Mouse (Mus musculus): ENCODE data around the gene Ubap1l. TPM values are rescaled to one million over a fixed set of nuclear protein-coding genes. Genes with fewer than 3 reads are reported as not detected.

Gene Ubap1l
- polyA plus RNA-seq, 1 experiment from 2014 or later, result 3.0 TPM

GRCm38 (mm10) chr9:65365721-65366120 is 4.9 kb downstream of the Ubap1l start:
- Histone ChIP-seq H3K27ac (ENCODE audit: low read depth, low read length) (no peak overlapping the region), H3K4me3 (ENCODE audit: low read length) (no peak overlapping the region), H3K27me3 (replicated peaks; ENCODE audit: control insufficient read depth, insufficient read depth, low read length) (no peaks in the 10 kb centered on the region), H3K36me3 (ENCODE audit: control insufficient read depth, insufficient read depth, low read length) (peaks cover 11% of the 10 kb centered on the region), H3K4me1 (ENCODE audit: control insufficient read depth, insufficient read depth, low read depth, low read length) (no peaks in the 10 kb centered on the region), H3K9ac (ENCODE audit: low read depth, low read length) (no peak overlapping the region), H3K9me3 (ENCODE audit: control insufficient read depth, low read length) (no peaks in the 10 kb centered on the region), H3K4me2 (ENCODE audit: low read length) (no peak overlapping the region)
- WGBS, result 90% methylated on average over 7 of the region's 7 CpGs
- ATAC-seq, result no peak

DNA sequence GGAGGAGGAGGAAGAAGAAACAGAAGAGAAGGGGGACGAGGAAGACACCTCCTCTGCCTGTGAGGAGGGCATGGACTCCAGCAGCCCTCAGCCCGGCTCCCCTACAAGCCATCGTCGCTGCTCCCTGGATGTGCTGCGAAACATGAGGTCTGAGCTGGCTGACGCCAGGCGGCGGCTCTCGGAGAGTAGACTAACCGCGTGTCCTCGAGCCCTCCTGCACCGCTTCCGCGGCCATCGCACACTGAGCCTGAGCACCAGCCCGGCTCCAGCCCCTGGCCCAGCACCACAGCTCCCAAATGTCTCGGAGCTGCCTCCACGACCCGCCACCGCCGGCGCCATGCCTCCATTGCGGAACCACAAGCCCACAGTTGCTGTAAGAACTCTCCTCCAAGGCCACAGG is 10.9 kb downstream of the Ubap1l start:
- no peak overlapping the region for H3K27ac ChIP-seq (ENCODE audit: low read depth, low read length)
- H3K9me3 ChIP-seq (ENCODE audit: control insufficient read depth, low read length), result no peaks in the 10 kb centered on the region
- H3K9ac ChIP-seq (ENCODE audit: low read depth, low read length), result no peak overlapping the region
- no peak overlapping the region for H3K4me3 ChIP-seq (ENCODE audit: low read length)
- no peak overlapping the region for H3K4me2 ChIP-seq (ENCODE audit: low read length)
- 83% methylated on average over 24 of the region's 24 CpGs for WGBS
- no peak for ATAC-seq
- peaks cover 13% of the 10 kb centered on the region for H3K36me3 ChIP-seq (ENCODE audit: control insufficient read depth, insufficient read depth, low read length)
- no peaks in the 10 kb centered on the region for H3K4me1 ChIP-seq (ENCODE audit: control insufficient read depth, insufficient read depth, low read depth, low read length)
- no peaks in the 10 kb centered on the region for H3K27me3 ChIP-seq (replicated peaks; ENCODE audit: control insufficient read depth, insufficient read depth, low read length)

DNA sequence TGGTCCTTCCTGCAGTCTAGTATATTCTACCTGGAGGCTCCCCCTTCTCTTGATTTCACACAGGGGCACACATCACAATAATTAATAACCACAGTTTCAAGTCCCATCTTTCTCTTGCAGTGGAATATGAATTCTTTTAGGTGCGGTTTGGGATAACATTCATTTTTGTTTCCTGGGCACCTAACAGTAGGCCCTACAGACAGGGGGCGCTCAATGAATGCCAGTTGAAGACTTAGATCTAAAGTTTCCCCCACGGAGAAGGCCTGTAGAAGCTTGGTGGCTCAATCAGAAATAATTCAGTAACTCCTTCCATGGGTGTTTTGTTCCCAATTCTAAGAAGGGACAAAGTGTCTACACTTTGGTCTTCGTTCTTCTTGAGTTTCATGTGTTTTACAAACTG is 11.6 kb downstream of the Ubap1l start:
- WGBS, result 79% methylated on average over 4 of the region's 4 CpGs

GRCm38 (mm10) chr9:65374468-65375162 is 13.8 kb downstream of the Ubap1l start:
- Histone ChIP-seq H3K36me3 (ENCODE audit: control insufficient read depth, insufficient read depth, low read length) (peaks cover 15% of the 10 kb centered on the region), H3K9me3 (ENCODE audit: control insufficient read depth, low read length) (no peaks in the 10 kb centered on the region), H3K4me3 (ENCODE audit: low read length) (no peak overlapping the region), H3K9ac (ENCODE audit: low read depth, low read length) (no peak overlapping the region), H3K27me3 (replicated peaks; ENCODE audit: control insufficient read depth, insufficient read depth, low read length) (no peaks in the 10 kb centered on the region), H3K4me2 (ENCODE audit: low read length) (no peak overlapping the region), H3K27ac (ENCODE audit: low read depth, low read length) (no peak overlapping the region), H3K4me1 (ENCODE audit: control insufficient read depth, insufficient read depth, low read depth, low read length) (no peaks in the 10 kb centered on the region)
- 85% methylated on average over 5 of the region's 5 CpGs for WGBS
- no peak for ATAC-seq

More for the DNA sequence above, 11.6 kb downstream of the Ubap1l start:
- ATAC-seq, result no peak
- Histone ChIP-seq H3K36me3 (ENCODE audit: control insufficient read depth, insufficient read depth, low read length) (peaks cover 18% of the 10 kb centered on the region), H3K9ac (ENCODE audit: low read depth, low read length) (no peak overlapping the region), H3K27ac (ENCODE audit: low read depth, low read length) (no peak overlapping the region), H3K4me2 (ENCODE audit: low read length) (no peak overlapping the region), H3K4me1 (ENCODE audit: control insufficient read depth, insufficient read depth, low read depth, low read length) (no peaks in the 10 kb centered on the region), H3K27me3 (replicated peaks; ENCODE audit: control insufficient read depth, insufficient read depth, low read length) (no peaks in the 10 kb centered on the region), H3K9me3 (ENCODE audit: control insufficient read depth, low read length) (no peaks in the 10 kb centered on the region), H3K4me3 (ENCODE audit: low read length) (no peak overlapping the region)

DNA sequence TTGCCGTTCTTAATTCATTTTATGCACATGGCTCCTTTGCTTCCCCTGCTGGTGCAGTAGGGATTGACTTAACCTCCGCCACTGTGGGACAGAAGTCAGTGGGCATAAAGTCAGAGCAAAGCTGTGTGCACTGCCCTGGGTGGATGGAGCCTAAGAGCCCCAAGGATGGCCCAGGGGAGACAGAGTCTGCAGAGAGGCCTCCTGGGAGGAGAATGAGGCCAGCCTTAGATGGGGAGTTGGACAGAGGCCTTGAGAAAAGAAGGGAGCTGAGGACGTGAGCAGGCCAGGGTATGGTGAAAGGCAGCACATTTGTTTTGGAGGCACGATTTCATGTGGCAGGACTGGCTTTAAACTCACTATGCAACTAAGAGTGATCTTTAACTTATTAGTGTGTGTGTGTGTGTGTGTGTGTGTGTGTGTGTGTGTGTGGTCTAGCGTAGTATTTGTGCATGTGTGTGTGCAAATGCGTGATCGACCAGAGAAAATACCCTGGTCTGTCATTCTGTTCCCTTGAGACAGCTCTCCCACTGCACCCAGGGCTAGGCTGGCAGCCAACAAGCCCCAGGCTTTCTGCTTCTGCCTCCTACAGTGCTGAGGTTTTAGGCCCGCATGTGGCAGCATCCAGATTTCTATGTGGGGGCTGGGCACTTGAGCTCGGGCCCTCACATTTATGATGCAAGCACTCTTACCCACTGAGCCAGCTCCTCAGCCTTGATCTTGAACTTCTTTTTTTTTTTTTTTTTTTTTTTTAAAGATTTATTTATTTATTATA is 14.5 kb downstream of the Ubap1l start:
- Histone ChIP-seq H3K9me3 (ENCODE audit: control insufficient read depth, low read length) (no peaks in the 10 kb centered on the region), H3K9ac (ENCODE audit: low read depth, low read length) (no peak overlapping the region), H3K36me3 (ENCODE audit: control insufficient read depth, insufficient read depth, low read length) (peaks cover 15% of the 10 kb centered on the region), H3K4me1 (ENCODE audit: control insufficient read depth, insufficient read depth, low read depth, low read length) (no peaks in the 10 kb centered on the region), H3K4me2 (ENCODE audit: low read length) (no peak overlapping the region), H3K4me3 (ENCODE audit: low read length) (no peak overlapping the region), H3K27me3 (replicated peaks; ENCODE audit: control insufficient read depth, insufficient read depth, low read length) (no peaks in the 10 kb centered on the region), H3K27ac (ENCODE audit: low read depth, low read length) (no peak overlapping the region)
- no peak for ATAC-seq
- WGBS, result 77% methylated on average over 9 of the region's 9 CpGs

GRCm38 (mm10) chr9:65381017-65381590 is 20.3 kb downstream of the Ubap1l start:
- 74% methylated on average over 4 of the region's 4 CpGs for WGBS
- H3K27ac ChIP-seq (ENCODE audit: low read depth, low read length), result no peak overlapping the region
- H3K9me3 ChIP-seq (ENCODE audit: control insufficient read depth, low read length), result no peaks in the 10 kb centered on the region
- no peaks in the 10 kb centered on the region for H3K4me1 ChIP-seq (ENCODE audit: control insufficient read depth, insufficient read depth, low read depth, low read length)
- no peaks in the 10 kb centered on the region for H3K27me3 ChIP-seq (replicated peaks; ENCODE audit: control insufficient read depth, insufficient read depth, low read length)
- H3K4me3 ChIP-seq (ENCODE audit: low read length), result no peak overlapping the region
- peaks cover 6% of the 10 kb centered on the region for H3K36me3 ChIP-seq (ENCODE audit: control insufficient read depth, insufficient read depth, low read length)
- no peak overlapping the region for H3K9ac ChIP-seq (ENCODE audit: low read depth, low read length)
- no peak overlapping the region for H3K4me2 ChIP-seq (ENCODE audit: low read length)
- ATAC-seq, result no peak

DNA sequence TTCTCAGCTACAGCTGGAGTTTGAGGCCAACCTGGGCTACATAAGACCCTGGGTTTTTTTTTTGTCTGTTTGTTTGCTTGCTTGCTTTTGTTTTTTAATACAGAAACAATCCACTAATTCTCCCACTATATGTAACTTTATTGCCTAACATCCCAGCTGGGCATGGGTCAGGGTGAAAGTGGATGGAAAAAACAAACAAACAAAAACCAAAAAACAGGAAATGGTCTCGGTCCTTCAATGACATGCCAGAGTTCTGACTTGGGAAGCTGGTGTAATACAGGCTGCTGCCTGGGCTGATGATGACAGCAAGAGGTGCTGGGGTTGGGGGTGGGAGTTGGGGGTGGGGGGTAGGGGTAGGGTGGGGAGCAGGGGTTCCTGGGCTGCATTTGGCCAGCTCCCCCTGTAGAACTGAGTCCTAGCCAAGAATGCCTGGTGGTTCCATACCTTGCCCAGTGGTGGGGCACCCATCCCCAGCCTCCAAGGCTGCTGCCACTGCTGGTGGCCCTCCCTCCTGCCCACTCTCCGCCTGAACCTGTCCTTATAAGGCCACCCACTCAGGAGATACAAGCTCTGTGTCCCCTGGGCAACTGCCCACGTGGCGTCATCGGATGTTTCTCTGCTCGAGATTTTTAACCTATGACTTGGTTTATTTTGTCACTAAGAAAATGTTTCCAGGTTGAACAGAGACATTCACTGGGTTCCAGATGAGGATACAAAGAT is 21.4 kb downstream of the Ubap1l start:
- Histone ChIP-seq H3K9me3 (ENCODE audit: control insufficient read depth, low read length) (no peaks in the 10 kb centered on the region), H3K27ac (ENCODE audit: low read depth, low read length) (no peak overlapping the region), H3K4me1 (ENCODE audit: control insufficient read depth, insufficient read depth, low read depth, low read length) (no peaks in the 10 kb centered on the region), H3K4me2 (ENCODE audit: low read length) (no peak overlapping the region), H3K4me3 (ENCODE audit: low read length) (no peak overlapping the region), H3K9ac (ENCODE audit: low read depth, low read length) (no peak overlapping the region), H3K27me3 (replicated peaks; ENCODE audit: control insufficient read depth, insufficient read depth, low read length) (no peaks in the 10 kb centered on the region), H3K36me3 (ENCODE audit: control insufficient read depth, insufficient read depth, low read length) (peaks cover 3% of the 10 kb centered on the region; the same call in 1 of the 2 replicates)
- no peak for ATAC-seq
- 75% methylated on average over 6 of the region's 6 CpGs for WGBS

DNA sequence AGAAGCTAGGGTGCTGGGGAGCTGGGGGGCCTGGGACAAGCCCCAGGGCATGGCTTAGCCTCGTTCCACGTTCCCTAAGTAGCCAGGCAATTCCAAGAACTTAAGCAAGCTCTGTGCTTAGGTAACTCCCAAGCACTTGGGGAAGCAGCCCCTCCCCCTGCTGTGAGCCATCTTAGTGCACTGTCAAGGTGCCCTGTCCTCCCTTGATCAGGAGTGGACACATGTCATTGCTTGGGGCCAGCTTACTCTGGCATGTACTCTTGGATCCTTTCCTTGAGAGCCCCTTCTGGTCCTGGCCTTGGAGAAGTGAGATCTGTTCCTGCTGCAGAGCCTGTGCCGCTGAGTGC is 21.9 kb downstream of the Ubap1l start:
- Histone ChIP-seq H3K4me1 (ENCODE audit: control insufficient read depth, insufficient read depth, low read depth, low read length) (no peaks in the 10 kb centered on the region), H3K9me3 (ENCODE audit: control insufficient read depth, low read length) (no peaks in the 10 kb centered on the region), H3K27me3 (replicated peaks; ENCODE audit: control insufficient read depth, insufficient read depth, low read length) (no peaks in the 10 kb centered on the region), H3K36me3 (ENCODE audit: control insufficient read depth, insufficient read depth, low read length) (no peaks in the 10 kb centered on the region), H3K27ac (ENCODE audit: low read depth, low read length) (no peak overlapping the region), H3K9ac (ENCODE audit: low read depth, low read length) (no peak overlapping the region), H3K4me2 (ENCODE audit: low read length) (no peak overlapping the region), H3K4me3 (ENCODE audit: low read length) (no peak overlapping the region)
- no peak for ATAC-seq
- 60% methylated on average over 3 of the region's 3 CpGs for WGBS

- Histone ChIP-seq H3K4me2 (ENCODE audit: low read length) (no peak overlapping the region), H3K36me3 (ENCODE audit: control insufficient read depth, insufficient read depth, low read length) (no peaks in the 10 kb centered on the region), H3K9ac (ENCODE audit: low read depth, low read length) (no peak overlapping the region), H3K27me3 (replicated peaks; ENCODE audit: control insufficient read depth, insufficient read depth, low read length) (peaks cover 4% of the 10 kb centered on the region), H3K9me3 (ENCODE audit: control insufficient read depth, low read length) (no peaks in the 10 kb centered on the region), H3K27ac (ENCODE audit: low read depth, low read length) (no peak overlapping the region), H3K4me1 (ENCODE audit: control insufficient read depth, insufficient read depth, low read depth, low read length) (no peaks in the 10 kb centered on the region), H3K4me3 (ENCODE audit: low read length) (no peak overlapping the region)
- ATAC-seq, result no peak
- WGBS, result 53% methylated on average over 3 of the region's 3 CpGs
Observed at GRCm38 (mm10) chr9:65384276-65384675, 23.4 kb downstream of the Ubap1l start.
